Mouse (Mus musculus) neural tube, embryonic 11.5 days (tissue): ENCODE results near the gene Vrk1. TPM values are rescaled to one million over a fixed set of nuclear protein-coding genes. Genes with fewer than 3 reads are reported as not detected.

Experiments used
- ATAC-seq: fragments of 200-750 bp; cut with Nextera tagmentation; 2 replicates; pipeline ENCODE4 v1.8.0; 2017; ENCODE audit warnings: moderate number of reproducible peaks, mild to moderate bottlenecking, moderate TSS enrichment, moderate library complexity; ENCODE audit not compliant: insufficient read depth, low FRiP score, low TSS enrichment
- DNase-seq: peaks from one replicate; pipeline ENCODE4 v3.0.0-alpha.2; 2015; ENCODE audit warnings: low spot score
- H3K27ac ChIP-seq: fragments of 300-500 bp; sonication (generic); 2 replicates; pipeline ENCODE4 v1.5.1; 2014; ENCODE audit warnings: low read depth, mild to moderate bottlenecking, low read length
- H3K27me3 ChIP-seq: fragments of 300-500 bp; sonication (generic); 2 replicates; pipeline ENCODE4 v1.6.1; 2014; ENCODE audit warnings: mild to moderate bottlenecking, low read length, mixed read lengths; ENCODE audit not compliant: control insufficient read depth, insufficient read depth
- H3K36me3 ChIP-seq: fragments of 300-500 bp; sonication (generic); 2 replicates; pipeline ENCODE4 v1.6.1; 2014; ENCODE audit warnings: mild to moderate bottlenecking, low read length, moderate library complexity, mixed read lengths; ENCODE audit not compliant: control insufficient read depth, insufficient read depth
- H3K4me1 ChIP-seq: fragments of 300-500 bp; sonication (generic); 2 replicates; pipeline ENCODE4 v1.6.1; 2014; ENCODE audit warnings: low read length, mixed read lengths; ENCODE audit not compliant: control insufficient read depth, insufficient read depth
- H3K4me2 ChIP-seq: fragments of 300-500 bp; sonication (generic); 2 replicates; pipeline ENCODE4 v1.6.1; 2014; ENCODE audit warnings: low read depth, mild to moderate bottlenecking, moderate library complexity
- H3K4me3 ChIP-seq: fragments of 300-500 bp; sonication (generic); 2 replicates; pipeline ENCODE4 v1.5.1; 2014; ENCODE audit warnings: low read depth, low read length
- H3K9ac ChIP-seq: fragments of 300-500 bp; sonication (generic); 2 replicates; pipeline ENCODE4 v1.6.1; 2014; ENCODE audit warnings: mild to moderate bottlenecking, low read length
- H3K9me3 ChIP-seq: fragments of 300-500 bp; sonication (generic); 2 replicates; pipeline ENCODE4 v1.6.1; 2016; ENCODE audit warnings: low read length; ENCODE audit not compliant: control insufficient read depth
- WGBS: fragments of 180-500 bp; shearing (Covaris S2); extraction: QIAGEN DNeasy Blood & Tissue Kit; methylation state at CpG from one replicate; pipeline ENCODE4 v1.1.7; 2014; 5-methylcytosine and 5-hydroxymethylcytosine counted together
- polyA plus RNA-seq: library from polyadenylated mRNA; unstranded; fragments of >200 nt; fragmentation: Nextera tagmentation; extraction: Ambion mirVana; gene quantifications from 2 replicates; pipeline ENCODE4 v1.2.1, GENCODE M21; 2014

Gene Vrk1
- polyA plus RNA-seq = 87.7 and 88.4 TPM in 2 replicates

GRCm38 (mm10) chr12:106010065-106010915 is at the start of gene Vrk1:
Gene Vrk1, plus strand, starts transcription at chr12:106010228.
- H3K27ac ChIP-seq = no peak within 1 kb of the TSS
- H3K27me3 ChIP-seq = no peaks in the 10 kb centered on the region
- peak within 1 kb of the TSS; percentile 90 for H3K4me3 ChIP-seq
- H3K9ac ChIP-seq = peak within 1 kb of the TSS; percentile 79
- H3K9me3 ChIP-seq = no peaks in the 10 kb centered on the region
- H3K36me3 ChIP-seq = no peaks in the 10 kb centered on the region
- under 1% methylated on average over 72 of the region's 72 CpGs for WGBS
- H3K4me1 ChIP-seq = no peaks in the 10 kb centered on the region
- peak; percentile 98 for ATAC-seq
- peak; percentile 95 for DNase-seq
- peak within 1 kb of the TSS; percentile 76 for H3K4me2 ChIP-seq

- no peak overlapping the region for H3K9ac ChIP-seq
- H3K4me3 ChIP-seq = no peak overlapping the region
- H3K9me3 ChIP-seq = no peaks in the 10 kb centered on the region
- DNase-seq (peak; percentile 33), ATAC-seq (no peak)
- H3K4me1 ChIP-seq = no peaks in the 10 kb centered on the region
- 15% methylated on average over 19 of the region's 19 CpGs for WGBS
- peak overlapping the region; percentile 3; the same call in 1 of the 2 replicates for H3K4me2 ChIP-seq
- no peaks in the 10 kb centered on the region for H3K36me3 ChIP-seq
- H3K27ac ChIP-seq = no peak overlapping the region
- H3K27me3 ChIP-seq = 0 out of 2 replicates have a peak, but pooled peaks cover 3% of the 10 kb centered on the region
Observed at GRCm38 (mm10) chr12:105960592-105961330, 49.3 kb upstream of the Vrk1 start.

GRCm38 (mm10) chr12:105961667-105962066 is 48.4 kb upstream of the Vrk1 start:
- no peak overlapping the region for H3K9ac ChIP-seq

GRCm38 (mm10) chr12:105962103-105963011 is 47.7 kb upstream of the Vrk1 start:
- Histone ChIP-seq H3K9me3 (no peaks in the 10 kb centered on the region), H3K27me3 (0 out of 2 replicates have a peak, but pooled peaks cover 3% of the 10 kb centered on the region), H3K4me2 (peak overlapping the region; percentile 92), H3K27ac (no peak overlapping the region), H3K36me3 (no peaks in the 10 kb centered on the region), H3K4me1 (no peaks in the 10 kb centered on the region), H3K9ac (peak overlapping the region; percentile 55), H3K4me3 (peak overlapping the region; percentile 43)
- peak; percentile 93 for ATAC-seq
- under 1% methylated on average over 36 of the region's 37 CpGs for WGBS
- DNase-seq = peak; percentile 93

More at GRCm38 (mm10) chr12:105961667-105962066, 48.4 kb upstream of the Vrk1 start:
- H3K4me3 ChIP-seq = no peak overlapping the region
- H3K27ac ChIP-seq = no peak overlapping the region
- DNase-seq (no peak), ATAC-seq (no peak)
- WGBS = 8% methylated on average over 12 of the region's 12 CpGs
- peak overlapping the region; percentile 25 for H3K4me2 ChIP-seq
- H3K9me3 ChIP-seq = no peaks in the 10 kb centered on the region
- H3K4me1 ChIP-seq = no peaks in the 10 kb centered on the region
- 0 out of 2 replicates have a peak, but pooled peaks cover 3% of the 10 kb centered on the region for H3K27me3 ChIP-seq
- H3K36me3 ChIP-seq = no peaks in the 10 kb centered on the region

GRCm38 (mm10) chr12:105963012-105963572 is 46.9 kb upstream of the Vrk1 start:
- H3K27ac ChIP-seq = no peak overlapping the region
- H3K4me2 ChIP-seq = peak overlapping the region; percentile 92
- WGBS = 5% methylated on average over 30 of the region's 30 CpGs
- no peaks in the 10 kb centered on the region for H3K4me1 ChIP-seq
- DNase-seq (no peak), ATAC-seq (peak; percentile 39)
- H3K9ac ChIP-seq = peak overlapping the region; percentile 55
- no peaks in the 10 kb centered on the region for H3K36me3 ChIP-seq
- H3K4me3 ChIP-seq = peak overlapping the region; percentile 43
- 0 out of 2 replicates have a peak, but pooled peaks cover 3% of the 10 kb centered on the region for H3K27me3 ChIP-seq
- no peaks in the 10 kb centered on the region for H3K9me3 ChIP-seq

GRCm38 (mm10) chr12:105966887-105967637 is 43.0 kb upstream of the Vrk1 start:
- H3K27me3 ChIP-seq = 0 out of 2 replicates have a peak, but pooled peaks cover 3% of the 10 kb centered on the region
- no peak overlapping the region for H3K4me2 ChIP-seq
- H3K4me1 ChIP-seq = no peaks in the 10 kb centered on the region

GRCm38 (mm10) chr12:105967806-105968205 is 42.2 kb upstream of the Vrk1 start:
- H3K9ac ChIP-seq = no peak overlapping the region
- no peak overlapping the region for H3K27ac ChIP-seq

More at GRCm38 (mm10) chr12:105966887-105967637, 43.0 kb upstream of the Vrk1 start:
- H3K4me3 ChIP-seq = no peak overlapping the region
- ATAC-seq (no peak), DNase-seq (no peak)
- H3K9me3 ChIP-seq = no peaks in the 10 kb centered on the region
- no peak overlapping the region for H3K9ac ChIP-seq
- H3K36me3 ChIP-seq = no peaks in the 10 kb centered on the region
- H3K27ac ChIP-seq = no peak overlapping the region
- 49% methylated on average over 19 of the region's 19 CpGs for WGBS

More at GRCm38 (mm10) chr12:105967806-105968205, 42.2 kb upstream of the Vrk1 start:
- 8% methylated on average over 18 of the region's 18 CpGs for WGBS
- Histone ChIP-seq H3K4me3 (no peak overlapping the region), H3K4me2 (peak overlapping the region; percentile 22; the same call in 1 of the 2 replicates), H3K27me3 (0 out of 2 replicates have a peak, but pooled peaks cover 3% of the 10 kb centered on the region), H3K36me3 (no peaks in the 10 kb centered on the region), H3K4me1 (no peaks in the 10 kb centered on the region), H3K9me3 (no peaks in the 10 kb centered on the region)
- ATAC-seq = no peak
- DNase-seq = peak; percentile 29
